Mouse (Mus musculus): ENCODE measurements around the gene Cmtm4.

- TF ChIP-seq CTCF (IDR thresholded peaks at IDR 0.05; ENCODE audit: extremely low read depth, insufficient read depth, low read length) (no peak), POLR2A (IDR thresholded peaks at IDR 0.05; ENCODE audit: extremely low read depth, insufficient read depth, low read length) (no peak)
Measured at GRCm38 (mm10) chr8:104387980-104388379, 7.6 kb downstream of the Cmtm4 start.
